Mouse (Mus musculus) neutrophil, adult 5-6 weeks (primary cell): ENCODE results near the gene Pomc. TPM values are rescaled to one million over a fixed set of nuclear protein-coding genes. Genes with fewer than 3 reads are reported as not detected.
"Not testable (repeated sequence)": the region's sequence is repeated elsewhere in the genome, so short reads cannot be mapped to it uniquely, and the experiment has no call there.

Experiments used
- ATAC-seq: fragments of 151-379, 151-347 bp; 2 replicates; pipeline ENCODE4 v1.8.0; 2017; ENCODE audit warnings: mild to moderate bottlenecking, moderate TSS enrichment; ENCODE audit not compliant: insufficient number of reproducible peaks, poor library complexity, low FRiP score, severe bottlenecking; ENCODE audit errors: extremely low read depth
- total RNA-seq: library from RNA; stranded (forward); fragments of 200-1000 nt; gene quantifications from 2 replicates; pipeline ENCODE4 v1.2.3, GENCODE M21; 2017

Gene Pomc
- total RNA-seq, 1 experiment from 2014 or later: 0.70 TPM

DNA sequence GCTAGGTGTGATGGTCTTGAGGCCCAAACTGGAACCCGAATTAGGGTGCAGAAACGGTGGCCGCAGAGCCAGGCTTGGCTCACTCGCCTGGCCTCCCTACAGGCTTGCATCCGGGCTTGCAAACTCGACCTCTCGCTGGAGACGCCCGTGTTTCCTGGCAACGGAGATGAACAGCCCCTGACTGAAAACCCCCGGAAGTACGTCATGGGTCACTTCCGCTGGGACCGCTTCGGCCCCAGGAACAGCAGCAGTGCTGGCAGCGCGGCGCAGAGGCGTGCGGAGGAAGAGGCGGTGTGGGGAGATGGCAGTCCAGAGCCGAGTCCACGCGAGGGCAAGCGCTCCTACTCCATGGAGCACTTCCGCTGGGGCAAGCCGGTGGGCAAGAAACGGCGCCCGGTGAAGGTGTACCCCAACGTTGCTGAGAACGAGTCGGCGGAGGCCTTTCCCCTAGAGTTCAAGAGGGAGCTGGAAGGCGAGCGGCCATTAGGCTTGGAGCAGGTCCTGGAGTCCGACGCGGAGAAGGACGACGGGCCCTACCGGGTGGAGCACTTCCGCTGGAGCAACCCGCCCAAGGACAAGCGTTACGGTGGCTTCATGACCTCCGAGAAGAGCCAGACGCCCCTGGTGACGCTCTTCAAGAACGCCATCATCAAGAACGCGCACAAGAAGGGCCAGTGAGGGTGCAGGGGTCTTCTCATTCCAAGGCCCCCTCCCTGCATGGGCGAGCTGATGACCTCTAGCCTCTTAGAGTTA, 5.2 kb downstream of the Pomc start:
- ATAC-seq: peak; percentile 82

DNA sequence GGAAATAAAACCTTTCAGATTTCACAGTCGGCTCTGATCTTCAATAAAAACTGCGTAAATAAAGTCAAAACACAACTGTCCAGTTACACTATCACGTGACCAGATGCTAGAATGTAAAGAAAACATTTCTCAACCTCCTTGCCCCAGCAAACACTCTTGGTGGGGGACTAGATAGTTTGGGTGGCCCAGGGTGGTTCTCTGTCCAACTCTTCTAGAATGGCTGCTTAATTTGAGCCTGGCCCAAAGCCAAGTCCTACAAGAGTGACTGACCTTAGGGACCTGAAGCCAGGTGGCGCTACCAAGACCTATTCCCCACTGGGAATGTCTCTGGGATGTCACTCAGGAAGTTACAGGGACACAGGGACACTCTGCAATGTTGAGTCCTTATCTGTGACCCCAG, 5.8 kb downstream of the Pomc start:
- no peak for ATAC-seq

DNA sequence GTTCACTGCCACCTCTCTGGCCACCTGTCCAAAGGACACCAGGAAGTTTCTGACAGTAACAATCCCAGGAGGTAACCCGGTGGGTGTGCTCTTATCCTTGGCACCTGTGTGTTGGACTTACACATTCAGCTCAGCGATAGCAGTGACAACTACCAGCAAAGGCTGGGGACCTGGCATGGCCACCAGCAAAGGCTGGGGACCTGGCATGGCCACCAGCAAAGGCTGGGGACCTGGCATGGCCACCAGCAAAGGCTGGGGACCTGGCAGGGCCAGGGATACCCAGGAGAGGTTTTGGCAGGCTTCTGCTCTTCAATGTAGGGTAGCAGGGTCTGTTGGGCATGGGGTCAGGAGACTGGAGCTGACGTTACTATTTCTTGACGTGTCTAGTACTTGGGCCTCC, 12.4 kb downstream of the Pomc start:
- no peak for ATAC-seq

DNA sequence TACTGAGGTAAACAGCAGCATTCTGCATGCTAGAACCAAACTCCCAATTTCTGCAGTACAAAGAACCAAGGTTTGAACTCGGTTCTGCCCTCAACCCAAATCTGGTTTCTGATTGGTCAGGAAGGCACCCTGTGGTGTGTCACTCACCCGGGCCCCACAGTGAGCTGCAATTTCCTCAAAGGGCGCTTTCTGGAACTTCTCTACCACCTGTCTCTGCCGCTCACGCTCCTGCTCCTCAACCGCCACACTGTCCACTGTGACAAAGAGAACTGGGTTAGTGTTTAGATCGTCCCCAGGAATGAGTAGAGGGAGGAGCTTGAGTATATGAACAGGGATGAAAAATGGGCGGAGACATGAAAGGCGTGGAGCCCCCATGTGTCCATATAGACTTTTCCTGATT, 13.6 kb downstream of the Pomc start:
- no peak for ATAC-seq

DNA sequence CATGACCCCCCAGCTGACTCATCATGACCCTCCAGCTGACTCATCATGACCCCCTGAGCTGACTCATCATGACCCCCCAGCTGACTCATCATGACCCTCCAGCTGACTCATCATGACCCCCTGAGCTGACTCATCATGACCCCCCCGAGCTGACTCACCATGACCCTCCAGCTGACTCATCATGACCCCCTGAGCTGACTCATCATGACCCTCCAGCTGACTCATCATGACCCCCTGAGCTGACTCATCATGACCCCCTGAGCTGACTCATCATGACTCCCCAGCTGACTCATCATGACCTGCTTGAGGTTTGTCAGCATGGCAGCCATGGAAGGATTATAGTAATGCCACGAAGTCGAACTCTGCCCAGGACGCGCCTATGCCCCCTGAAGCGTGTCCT, 18.4 kb downstream of the Pomc start:
- not testable (repeated sequence) for ATAC-seq

DNA sequence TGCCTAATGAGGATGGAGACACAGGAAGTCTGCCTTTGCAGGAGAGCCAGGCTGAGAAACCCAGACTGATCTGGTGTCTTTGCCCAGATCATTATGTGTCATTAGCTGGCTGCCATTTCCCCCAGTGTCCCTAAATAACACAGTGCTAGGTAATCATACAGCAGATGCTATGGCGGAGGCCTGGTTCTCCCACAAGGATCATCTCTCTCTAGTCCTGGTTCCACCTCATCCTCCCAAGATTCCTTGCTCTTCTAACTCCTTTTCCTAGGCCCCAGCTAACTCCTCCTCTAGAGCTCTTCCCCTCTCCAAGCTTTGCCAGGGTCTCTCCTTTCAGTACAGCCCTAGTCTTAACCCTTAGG, 26.2 kb downstream of the Pomc start:
- no peak for ATAC-seq

DNA sequence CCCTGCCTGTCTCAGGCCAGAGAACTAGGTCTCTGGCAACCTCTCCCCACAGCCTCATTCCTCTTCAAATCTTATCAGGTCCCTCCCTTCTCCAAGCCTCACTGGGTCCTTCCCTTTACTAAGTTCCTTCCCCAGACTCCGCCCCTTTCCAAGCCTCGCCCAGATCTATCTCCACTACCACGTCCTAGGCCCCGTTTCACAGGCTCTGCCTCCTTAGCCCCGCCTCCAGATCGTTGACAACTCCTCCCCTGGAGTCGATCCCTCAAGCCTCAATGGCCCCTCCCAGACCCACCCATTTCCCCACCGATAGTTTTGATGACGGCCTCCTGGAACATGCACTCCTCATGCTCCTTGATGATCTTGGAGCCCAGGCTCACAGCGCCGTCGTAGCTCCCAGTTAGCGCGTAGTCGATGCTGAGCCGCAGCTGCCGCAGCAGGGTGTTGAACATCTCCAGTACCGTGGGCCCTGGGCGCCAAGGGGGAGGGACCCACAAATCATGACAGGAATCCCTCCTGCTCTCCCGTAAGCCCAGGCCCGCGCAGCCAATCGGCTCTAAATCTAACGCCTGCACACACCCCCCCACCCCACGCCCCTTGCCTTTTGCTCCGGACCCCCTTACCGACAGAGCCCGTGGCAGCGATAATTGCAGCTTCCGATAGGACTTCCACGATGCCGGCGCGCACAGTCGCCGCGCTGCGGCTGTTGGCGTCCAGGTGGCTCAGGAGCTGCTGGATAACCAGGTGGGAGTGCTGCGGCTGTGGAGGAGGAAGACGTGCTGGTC, 26.8 kb downstream of the Pomc start:
- peak; percentile 40; the same call in 1 of the 2 replicates for ATAC-seq

DNA sequence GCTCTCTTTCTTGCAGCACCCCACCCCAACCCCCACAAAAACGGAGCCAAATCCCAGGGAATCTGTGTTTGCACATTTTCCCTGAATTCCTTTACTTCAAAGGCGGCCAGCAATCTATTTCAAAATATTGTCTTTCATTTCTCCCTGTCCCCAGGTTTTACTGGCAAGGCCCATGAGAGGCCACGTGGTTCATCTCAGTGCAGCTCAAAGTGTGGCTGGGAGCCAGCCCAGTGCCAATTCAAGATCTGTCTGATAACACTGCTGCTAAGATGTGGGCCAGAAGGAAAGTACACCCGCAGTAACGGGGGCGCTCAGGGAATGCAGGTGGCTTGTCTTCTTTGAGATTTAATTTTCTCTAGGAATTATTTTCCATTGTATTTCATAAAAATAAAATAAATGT, 27.5 kb downstream of the Pomc start:
- ATAC-seq: no peak

DNA sequence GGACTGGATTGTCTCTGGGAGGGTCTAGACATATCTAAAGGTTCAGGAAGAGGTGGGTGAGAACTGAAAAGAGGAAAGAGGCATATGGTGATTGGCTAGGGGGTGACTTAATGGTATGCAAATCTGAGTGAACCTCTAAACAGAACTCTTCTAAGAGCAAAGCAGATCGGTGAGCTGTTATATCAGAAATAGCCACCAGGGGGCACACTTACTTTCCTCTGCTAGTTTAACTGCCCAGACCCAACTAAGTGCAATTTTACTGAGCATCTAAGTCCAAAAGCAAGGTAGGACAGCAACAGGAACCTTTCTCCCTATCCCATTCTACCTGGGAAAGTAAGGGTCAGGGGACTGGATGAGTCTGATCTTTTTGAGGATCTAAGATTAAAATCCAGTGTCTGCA, 29.0 kb downstream of the Pomc start:
- ATAC-seq: 0 out of 2 replicates have a peak, but pooled peaks have one; percentile 11

DNA sequence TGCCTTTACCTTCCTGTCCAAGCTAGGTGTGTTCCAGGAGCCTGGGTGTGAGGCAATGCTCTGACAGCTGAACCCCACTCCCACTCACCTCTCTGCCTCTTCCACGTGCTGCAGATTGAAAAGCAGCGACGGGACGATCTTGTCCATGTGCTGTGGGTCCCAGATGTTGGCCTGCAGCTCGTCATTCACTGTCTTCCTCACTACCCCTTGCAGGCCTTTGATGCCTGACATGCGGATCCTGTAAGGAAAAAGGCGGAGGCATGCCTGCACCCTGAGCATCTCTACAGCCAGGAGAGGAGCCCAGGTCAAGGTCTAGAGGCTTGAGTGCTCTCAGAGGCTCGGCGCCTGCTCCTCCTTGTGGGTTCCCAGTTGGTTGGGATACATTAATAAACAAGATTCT, 29.7 kb downstream of the Pomc start:
- ATAC-seq: no peak

DNA sequence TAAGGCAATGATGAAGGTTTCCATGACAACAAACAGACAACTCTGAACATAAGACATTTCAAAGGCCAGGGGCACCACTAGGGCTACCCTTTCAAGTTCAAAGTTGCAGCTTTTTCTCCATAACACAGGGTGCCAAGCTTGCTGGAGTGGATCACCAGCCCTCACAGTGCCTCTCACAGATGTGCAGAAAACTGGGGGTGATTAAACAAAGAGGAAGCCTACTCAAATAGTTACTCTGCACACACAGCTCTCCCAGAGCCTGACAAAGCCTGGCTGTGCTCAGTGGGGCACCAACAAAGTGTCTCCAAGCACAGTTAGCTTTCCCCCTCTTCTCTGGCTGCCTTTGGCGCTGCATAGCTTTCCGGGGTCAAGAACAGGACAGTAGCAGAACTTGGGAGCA, 35.2 kb downstream of the Pomc start:
- no peak for ATAC-seq

DNA sequence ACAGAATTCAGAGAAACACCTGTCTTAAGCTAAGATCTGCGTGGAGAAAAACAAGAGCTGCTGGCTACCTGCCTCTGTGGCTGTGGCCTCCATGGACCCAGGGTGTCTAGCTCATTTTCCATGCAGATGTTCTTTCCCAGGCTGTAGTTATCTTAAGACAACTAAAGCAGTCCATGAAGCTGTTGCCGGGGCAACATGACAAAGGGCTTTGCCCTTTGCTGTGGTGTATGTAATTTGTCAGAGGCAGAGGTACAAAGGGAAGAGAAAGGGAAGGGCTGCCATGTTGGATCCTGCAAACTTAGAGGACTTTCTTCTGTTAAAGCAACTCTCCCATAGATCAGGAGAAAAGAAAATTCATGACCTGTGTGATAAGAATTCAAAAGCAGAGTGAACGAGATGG, 36.3 kb downstream of the Pomc start:
- ATAC-seq: no peak

DNA sequence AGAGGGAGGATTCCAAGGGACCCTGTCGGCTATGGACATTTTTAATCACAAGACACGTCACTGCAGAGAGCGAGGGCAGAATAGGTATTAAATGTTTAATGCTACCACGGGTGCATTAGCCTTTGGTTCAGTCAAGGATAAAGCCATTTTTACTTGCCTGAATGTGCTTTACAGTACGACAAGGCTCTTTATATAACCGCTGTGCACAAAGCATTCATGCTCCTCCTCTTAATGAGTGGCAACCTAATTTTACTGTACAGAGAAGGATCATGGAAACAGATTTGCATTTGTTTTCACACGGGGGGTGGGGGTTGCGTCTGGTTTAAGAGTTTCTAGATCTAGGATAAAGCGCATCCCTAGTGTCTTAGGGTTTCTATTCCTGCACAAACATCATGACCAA, 42.0 kb downstream of the Pomc start:
- ATAC-seq: no peak

DNA sequence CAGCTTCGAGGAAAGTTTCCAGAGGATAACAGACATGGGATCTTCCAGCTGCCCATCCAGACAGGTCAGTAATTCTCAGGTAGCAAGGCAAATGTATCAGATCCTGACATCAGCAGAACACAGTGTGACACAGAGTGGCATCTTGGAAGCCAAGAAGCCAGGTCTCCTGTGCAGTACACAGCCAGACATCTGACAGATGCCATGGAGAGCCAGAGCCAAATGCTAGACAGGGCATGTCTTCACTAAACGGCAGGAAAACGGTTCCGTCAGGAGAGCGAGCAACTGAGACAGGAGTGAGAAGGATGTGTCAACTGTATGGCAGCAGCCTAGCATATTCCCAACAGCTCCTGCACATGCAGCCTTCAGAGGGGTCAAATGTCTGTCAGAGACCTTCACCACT, 45.7 kb downstream of the Pomc start:
- no peak for ATAC-seq

DNA sequence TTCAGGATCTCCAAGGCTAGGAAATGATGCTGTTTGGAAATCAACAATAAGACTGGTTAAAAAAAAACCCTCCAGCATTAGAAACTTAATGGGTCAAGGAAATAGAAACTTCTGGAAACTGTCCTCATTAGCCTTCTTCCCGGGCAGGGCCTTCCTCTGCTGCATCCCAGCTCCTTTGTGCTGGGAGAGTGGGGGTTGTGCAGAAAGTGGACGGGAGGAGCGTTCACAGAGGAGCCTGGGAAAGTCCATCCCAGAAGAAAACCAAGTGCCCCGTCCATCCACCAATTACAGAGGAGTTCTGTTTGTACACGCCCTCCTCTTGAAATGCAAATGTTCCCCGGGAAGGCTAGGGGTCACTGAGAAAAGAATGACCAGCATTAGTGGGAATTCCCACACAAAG, 49.9 kb downstream of the Pomc start:
- no peak for ATAC-seq

DNA sequence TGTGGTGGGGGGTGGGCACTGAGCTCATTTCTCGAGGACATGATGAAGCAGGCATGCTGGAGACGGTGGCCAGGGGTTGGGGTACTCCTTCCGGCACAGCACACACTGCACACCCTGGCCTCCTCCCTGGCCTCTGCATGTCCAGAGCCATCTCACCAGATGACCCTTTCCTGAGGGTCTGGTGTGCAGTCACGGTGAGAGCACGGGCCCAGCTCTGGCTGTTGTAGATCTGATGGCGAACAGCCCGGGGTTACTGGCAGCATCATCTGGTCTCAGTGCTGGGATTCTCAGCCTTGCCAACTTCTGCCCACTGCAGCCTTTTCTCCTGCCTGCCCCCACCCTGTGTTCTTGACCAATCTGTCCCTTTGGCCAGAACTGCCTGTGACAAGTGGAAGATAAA, 51.3 kb downstream of the Pomc start:
- ATAC-seq: no peak

DNA sequence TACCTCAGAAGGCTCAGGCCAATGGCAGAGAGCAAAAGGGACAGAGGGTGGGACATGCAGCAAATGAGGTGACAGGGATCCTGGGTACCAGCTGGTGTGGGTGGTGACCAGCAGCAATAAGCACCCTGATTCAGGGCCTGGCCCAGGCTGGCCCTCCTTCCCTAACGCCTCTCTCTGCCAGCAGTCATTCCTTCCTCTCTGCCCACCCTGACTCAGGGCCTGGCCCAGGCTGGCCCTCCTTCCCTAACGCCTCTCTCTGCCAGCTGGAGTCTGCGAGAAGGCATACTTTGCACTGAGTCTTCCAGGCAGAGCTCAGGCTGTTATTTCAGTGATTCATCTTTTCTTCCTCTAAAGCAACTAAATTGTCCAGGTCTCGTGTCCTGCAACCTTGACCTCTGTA, 52.4 kb downstream of the Pomc start:
- no peak for ATAC-seq

DNA sequence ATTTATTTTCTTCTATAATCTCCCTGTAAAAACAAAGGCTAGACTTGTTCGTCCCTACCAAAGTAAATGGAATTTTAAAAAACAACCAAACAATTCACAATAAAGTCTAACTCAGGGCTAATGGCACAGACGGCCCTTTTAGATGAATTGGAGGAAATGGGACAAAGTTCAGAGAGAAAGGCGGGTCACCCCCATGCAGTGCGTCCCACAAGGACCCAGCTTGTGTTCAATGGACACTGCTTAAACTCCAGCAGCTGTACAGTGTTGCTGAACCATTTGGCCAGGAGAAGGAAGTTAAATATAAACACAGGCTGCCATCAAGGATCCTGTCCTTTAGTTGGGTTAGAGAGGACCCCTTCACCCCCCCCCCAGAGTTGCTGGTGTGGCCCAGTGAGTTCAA, 53.0 kb downstream of the Pomc start:
- ATAC-seq: no peak

DNA sequence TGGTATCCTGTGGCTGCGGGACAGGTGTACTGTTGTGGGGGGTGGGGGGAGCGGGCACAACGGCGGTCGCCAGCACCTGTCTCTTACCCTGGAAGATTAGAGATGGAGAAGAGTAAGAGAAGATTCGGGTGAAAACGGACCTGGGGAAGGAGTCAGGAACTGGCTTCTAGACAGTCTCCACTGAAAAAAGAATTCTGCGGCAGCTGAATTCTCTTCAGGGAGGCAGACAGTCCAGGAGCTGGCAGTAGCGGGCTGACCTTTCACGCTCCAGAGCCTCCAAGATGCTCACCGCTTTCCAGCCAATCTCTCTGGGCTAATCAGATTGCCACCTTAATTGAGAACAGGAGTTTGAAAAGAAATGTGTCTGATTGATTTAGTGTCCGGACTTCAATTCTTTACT, 54.0 kb downstream of the Pomc start:
- ATAC-seq: no peak
